Mouse (Mus musculus): ENCODE data around the gene Wdr19.

- TF ChIP-seq CTCF (IDR thresholded peaks at IDR 0.05; ENCODE audit: low read depth) (no peak), EP300 (optimal IDR thresholded peaks at IDR 0.05) (no peak)
Measured at GRCm38 (mm10) chr5:65293627-65294026, 94.1 kb downstream of the Wdr19 start.
